Mouse (Mus musculus): ENCODE results near the gene Tmem128. TPM values are rescaled to one million over a fixed set of nuclear protein-coding genes. Genes with fewer than 3 reads are reported as not detected.

Tmem128 gene
- total RNA-seq, 2 experiments from 2014 or later: 20.8 to 23.3 TPM

DNA sequence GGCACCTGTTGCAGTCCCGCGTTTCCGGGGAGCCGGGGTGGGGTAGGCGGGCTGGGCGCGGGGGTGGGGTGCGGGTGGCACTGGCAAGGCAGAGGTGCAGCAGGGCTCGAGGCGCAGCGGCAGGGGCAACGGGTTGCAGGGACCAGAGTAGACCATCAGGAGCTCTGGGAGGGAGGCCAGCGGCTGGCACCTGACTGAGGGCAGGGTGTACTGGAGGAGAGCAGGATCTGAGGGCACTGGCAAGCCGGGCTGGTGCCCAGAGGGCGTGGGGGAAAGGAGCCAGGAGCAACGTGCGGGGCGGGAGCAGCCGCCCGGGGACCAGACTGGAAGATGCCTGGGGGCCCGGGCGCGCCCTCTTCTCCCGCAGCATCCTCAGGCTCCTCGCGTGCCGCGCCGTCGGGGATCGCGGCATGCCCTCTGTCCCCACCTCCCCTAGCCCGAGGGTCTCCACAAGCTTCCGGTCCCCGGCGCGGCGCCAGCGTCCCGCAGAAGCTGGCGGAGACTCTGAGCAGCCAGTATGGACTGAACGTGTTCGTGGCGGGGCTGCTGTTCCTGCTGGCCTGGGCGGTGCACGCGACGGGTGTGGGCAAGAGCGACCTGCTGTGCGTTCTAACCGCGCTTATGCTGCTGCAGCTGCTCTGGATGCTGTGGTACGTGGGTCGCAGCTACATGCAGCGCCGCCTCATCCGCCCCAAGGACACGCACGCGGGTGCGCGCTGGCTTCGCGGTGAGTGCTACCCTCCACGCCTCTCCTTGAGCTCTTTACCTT, 17.3 kb downstream of the Tmem128 start:
- DNase-seq: peak in 1 of 2 experiments; percentile 7
- intact Hi-C loops (cut with DNase I): no loop called here

DNA sequence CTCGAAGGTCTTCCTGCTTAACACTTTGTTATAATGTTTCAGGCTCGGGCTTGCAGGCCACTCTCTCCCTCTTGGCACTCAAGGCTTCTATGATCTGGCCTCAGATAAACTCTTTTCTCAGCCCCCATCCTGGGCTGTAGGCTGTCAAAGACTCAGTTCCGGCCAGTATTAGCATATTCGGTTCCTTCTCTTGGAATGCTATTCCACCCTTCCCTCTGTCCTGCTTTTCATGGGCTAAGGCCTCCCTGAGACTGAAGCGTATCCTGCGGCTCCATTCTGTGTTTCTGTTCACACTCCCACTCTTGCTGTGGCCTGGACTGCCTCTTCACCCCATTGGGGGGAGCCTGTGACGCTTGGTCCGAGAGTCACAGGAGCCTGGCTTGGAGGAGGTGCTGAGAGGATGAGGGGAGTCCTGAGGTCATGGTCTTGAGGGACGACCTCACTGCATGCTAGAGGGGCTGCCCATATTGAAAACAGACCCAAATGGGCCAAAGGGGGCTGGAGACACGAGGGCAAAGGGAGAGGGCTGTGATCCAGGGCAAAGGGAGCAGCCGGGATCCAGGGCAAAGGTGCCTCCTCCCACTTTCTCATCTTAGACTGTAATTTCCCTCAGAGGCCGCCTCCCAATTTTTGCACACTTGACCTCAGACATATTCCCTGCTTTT, 18.1 kb downstream of the Tmem128 start:
- no peak for DNase-seq
- intact Hi-C loops (cut with DNase I): no loop called here

- intact Hi-C loops (cut with DNase I): no loop called here
- no peak for DNase-seq
Observed at GRCm38 (mm10) chr5:38280075-38280474, 20.1 kb downstream of the Tmem128 start.

- DNase-seq: no peak
- intact Hi-C loops (cut with DNase I): no loop called here
Observed at GRCm38 (mm10) chr5:38285724-38286123, 25.7 kb downstream of the Tmem128 start.

- DNase-seq: no peak
- intact Hi-C loops (cut with DNase I): no loop called here
Observed at GRCm38 (mm10) chr5:38288476-38288875, 28.5 kb downstream of the Tmem128 start.

- intact Hi-C loops (cut with DNase I): no loop called here
- no peak for DNase-seq
Observed at GRCm38 (mm10) chr5:38301761-38302411, 41.9 kb downstream of the Tmem128 start.

DNA sequence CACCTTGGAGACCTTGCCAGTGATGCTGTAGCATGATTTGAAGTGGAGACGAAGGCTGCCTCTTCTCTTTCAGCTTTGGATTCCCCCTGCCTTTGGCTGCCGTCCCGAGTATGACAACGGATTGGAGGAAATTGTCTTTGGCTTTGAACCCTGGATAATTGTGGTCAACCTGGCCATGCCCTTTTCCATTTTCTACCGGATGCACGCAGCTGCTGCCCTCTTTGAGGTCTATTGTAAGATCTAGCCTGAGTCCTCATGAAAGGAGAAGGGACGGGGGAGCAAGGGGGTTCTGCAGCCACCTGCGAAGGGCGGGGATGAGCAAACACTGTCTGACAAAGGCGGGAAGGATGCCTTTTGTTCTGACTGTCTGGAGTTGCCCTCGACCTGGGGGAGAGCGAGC, 42.7 kb downstream of the Tmem128 start:
- intact Hi-C loops (cut with DNase I): no loop called here
- no peak for DNase-seq

GRCm38 (mm10) chr5:38305241-38305640, 45.3 kb downstream of the Tmem128 start:
- no peak for DNase-seq
- intact Hi-C loops (cut with DNase I): loop anchor here (5.0 kb wide), 1 partner anchor 282 kb away; no protein-coding TSS in a partner anchor

DNA sequence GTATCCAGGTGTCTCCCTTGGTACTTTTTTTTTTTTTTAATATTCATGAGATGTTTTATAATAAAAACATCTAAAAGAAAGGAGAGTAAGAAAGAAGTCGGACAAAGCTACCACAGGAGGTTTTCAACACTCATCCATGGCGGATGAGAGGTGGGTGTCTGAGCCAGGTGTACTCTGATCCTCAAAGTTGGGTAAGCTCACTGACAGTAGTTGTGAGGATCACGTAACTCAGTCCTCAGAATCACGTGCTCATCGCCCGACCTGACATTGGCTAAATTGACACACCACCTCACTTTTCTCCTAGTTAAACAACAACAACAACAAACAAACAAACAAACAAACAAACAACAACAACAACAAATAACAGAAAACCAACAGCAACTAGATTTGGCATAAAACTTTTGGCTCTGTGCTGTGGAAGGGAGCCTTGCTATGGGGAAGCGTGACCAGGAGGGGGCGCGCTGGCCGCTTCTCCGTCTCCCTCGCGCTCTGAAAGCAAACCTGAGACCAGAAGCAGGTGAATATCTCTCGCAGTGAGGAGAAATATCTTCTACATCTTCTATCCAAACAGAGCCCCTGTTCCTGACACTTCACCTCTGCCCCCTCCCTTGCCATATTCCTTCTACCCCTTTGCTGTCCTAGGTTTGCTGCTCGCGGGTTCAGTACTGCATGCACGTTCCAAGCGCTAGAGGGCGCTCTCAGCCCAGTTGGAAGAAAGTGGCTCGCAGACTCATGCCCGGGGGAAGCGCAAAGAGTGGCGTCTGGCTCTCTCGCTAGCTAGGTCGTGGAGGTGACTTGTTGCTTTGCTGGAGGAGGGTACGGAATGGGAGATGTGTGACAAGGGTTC, 47.5 kb downstream of the Tmem128 start:
- intact Hi-C loops (cut with DNase I): loop anchor here (1.0 to 5.0 kb wide), 5 partner anchors 163 to 325 kb away; no protein-coding TSS in a partner anchor
- peak; percentile 92 to 95 for DNase-seq

- peak; percentile 45 to 55 for DNase-seq
- intact Hi-C loops (cut with DNase I): loop anchor here (5.0 kb wide), 1 partner anchor 278 kb away; no protein-coding TSS in a partner anchor
Observed at GRCm38 (mm10) chr5:38308873-38309272, 48.9 kb downstream of the Tmem128 start.

- intact Hi-C loops (cut with DNase I): loop anchor here (5.0 kb wide), 1 partner anchor 278 kb away; no protein-coding TSS in a partner anchor
- DNase-seq: no peak
Observed at GRCm38 (mm10) chr5:38309795-38310194, 49.8 kb downstream of the Tmem128 start.

Other genes starting within 250 kb of the Tmem128 start
- gene Stx18, start 221.4 kb upstream of the Tmem128 start, total RNA-seq (2021): 10 to 100 TPM; 20.9 to 22.2 TPM
- 10 to 100 TPM; 16.4 to 19.0 TPM for gene Nsg1, start 100.3 kb upstream of the Tmem128 start, total RNA-seq (2021)
- 1 to 10 TPM; 6.8 to 7.0 TPM for gene Zbtb49, start 39.7 kb upstream of the Tmem128 start, total RNA-seq (2021)
- 10 to 100 TPM; 16.3 to 18.0 TPM for gene Lyar, start 39.7 kb upstream of the Tmem128 start, total RNA-seq (2021)
- 1 to 10 TPM; 1.8 to 8.2 TPM for gene Otop1, start 15.8 kb downstream of the Tmem128 start, total RNA-seq (2021)
- gene Drd5, start 59.2 kb downstream of the Tmem128 start, total RNA-seq (2021): not detected
- 1 to 10 TPM; 2.2 to 2.8 TPM for gene Slc2a9, start 243.0 kb downstream of the Tmem128 start, total RNA-seq (2021)